Mouse (Mus musculus): ENCODE results near the gene Slc35f1. TPM values are rescaled to one million over a fixed set of nuclear protein-coding genes. Genes with fewer than 3 reads are reported as not detected.

Gene Slc35f1
- polyA plus RNA-seq, 1 experiment = 2.9 TPM

- no peak for DNase-seq
- H3K27me3 ChIP-seq (replicated peaks; ENCODE audit: control insufficient read depth, insufficient read depth, low read length) = no peaks in the 10 kb centered on the region
- no peaks in the 10 kb centered on the region for H3K4me1 ChIP-seq (ENCODE audit: control insufficient read depth, insufficient read depth, low read length)
- TF ChIP-seq POLR2A (IDR thresholded peaks at IDR 0.05; ENCODE audit: low read depth, low read length) (no peak), CTCF (conservative IDR thresholded peaks at IDR 0.05; ENCODE audit: insufficient read depth, insufficient read length, low read depth, low read length) (no peak)
- H3K27ac ChIP-seq (ENCODE audit: insufficient read depth, low read depth, low read length) = no peak overlapping the region
- 74% methylated on average over 2 of the region's 2 CpGs for WGBS
- no peaks in the 10 kb centered on the region for H3K36me3 ChIP-seq (ENCODE audit: control insufficient read depth, insufficient read depth, low read length)
- no peak overlapping the region for H3K4me3 ChIP-seq (ENCODE audit: insufficient read depth, low read depth, low read length)
These were observed 96.7 kb downstream of the Slc35f1 start for GRCm38 (mm10) chr10:52787075-52787474.

- DNase-seq = no peak
- Histone ChIP-seq H3K27me3 (replicated peaks; ENCODE audit: control insufficient read depth, insufficient read depth, low read length) (no peaks in the 10 kb centered on the region), H3K4me3 (ENCODE audit: insufficient read depth, low read depth, low read length) (no peak overlapping the region), H3K36me3 (ENCODE audit: control insufficient read depth, insufficient read depth, low read length) (no peaks in the 10 kb centered on the region), H3K27ac (ENCODE audit: insufficient read depth, low read depth, low read length) (no peak overlapping the region), H3K4me1 (ENCODE audit: control insufficient read depth, insufficient read depth, low read length) (no peaks in the 10 kb centered on the region)
- WGBS = 89% methylated on average over 6 of the region's 6 CpGs
- no peak for TF ChIP-seq CTCF (conservative IDR thresholded peaks at IDR 0.05; ENCODE audit: insufficient read depth, insufficient read length, low read depth, low read length)
- TF ChIP-seq POLR2A (IDR thresholded peaks at IDR 0.05; ENCODE audit: low read depth, low read length) = no peak
These were observed 101.2 kb downstream of the Slc35f1 start for GRCm38 (mm10) chr10:52791560-52791959.

GRCm38 (mm10) chr10:52797454-52797853, 107.1 kb downstream of the Slc35f1 start:
- Histone ChIP-seq H3K27me3 (replicated peaks; ENCODE audit: control insufficient read depth, insufficient read depth, low read length) (no peaks in the 10 kb centered on the region), H3K4me3 (ENCODE audit: insufficient read depth, low read depth, low read length) (no peak overlapping the region), H3K27ac (ENCODE audit: insufficient read depth, low read depth, low read length) (no peak overlapping the region), H3K36me3 (ENCODE audit: control insufficient read depth, insufficient read depth, low read length) (no peaks in the 10 kb centered on the region), H3K4me1 (ENCODE audit: control insufficient read depth, insufficient read depth, low read length) (no peaks in the 10 kb centered on the region)
- no peak for TF ChIP-seq CTCF (conservative IDR thresholded peaks at IDR 0.05; ENCODE audit: insufficient read depth, insufficient read length, low read depth, low read length)
- TF ChIP-seq POLR2A (IDR thresholded peaks at IDR 0.05; ENCODE audit: low read depth, low read length) = no peak
- DNase-seq = no peak
- WGBS = 79% methylated on average over 4 of the region's 4 CpGs

- no peak for TF ChIP-seq CTCF (conservative IDR thresholded peaks at IDR 0.05; ENCODE audit: insufficient read depth, insufficient read length, low read depth, low read length)
- no peak for TF ChIP-seq POLR2A (IDR thresholded peaks at IDR 0.05; ENCODE audit: low read depth, low read length)
- DNase-seq = no peak
- Histone ChIP-seq H3K36me3 (ENCODE audit: control insufficient read depth, insufficient read depth, low read length) (no peaks in the 10 kb centered on the region), H3K4me1 (ENCODE audit: control insufficient read depth, insufficient read depth, low read length) (no peaks in the 10 kb centered on the region), H3K4me3 (ENCODE audit: insufficient read depth, low read depth, low read length) (no peak overlapping the region), H3K27ac (ENCODE audit: insufficient read depth, low read depth, low read length) (no peak overlapping the region), H3K27me3 (replicated peaks; ENCODE audit: control insufficient read depth, insufficient read depth, low read length) (no peaks in the 10 kb centered on the region)
- 77% methylated on average over 2 of the region's 2 CpGs for WGBS
These were observed 117.5 kb downstream of the Slc35f1 start for GRCm38 (mm10) chr10:52807808-52808207.

GRCm38 (mm10) chr10:52812861-52813260, 122.5 kb downstream of the Slc35f1 start:
- no peak for TF ChIP-seq POLR2A (IDR thresholded peaks at IDR 0.05; ENCODE audit: low read depth, low read length)
- TF ChIP-seq CTCF (conservative IDR thresholded peaks at IDR 0.05; ENCODE audit: insufficient read depth, insufficient read length, low read depth, low read length) = no peak
- H3K4me1 ChIP-seq (ENCODE audit: control insufficient read depth, insufficient read depth, low read length) = no peaks in the 10 kb centered on the region
- WGBS = 91% methylated on average over 4 of the region's 4 CpGs

GRCm38 (mm10) chr10:52814358-52814757, 124.0 kb downstream of the Slc35f1 start:
- Histone ChIP-seq H3K27ac (ENCODE audit: insufficient read depth, low read depth, low read length) (no peak overlapping the region), H3K36me3 (ENCODE audit: control insufficient read depth, insufficient read depth, low read length) (no peaks in the 10 kb centered on the region), H3K4me1 (ENCODE audit: control insufficient read depth, insufficient read depth, low read length) (no peaks in the 10 kb centered on the region), H3K4me3 (ENCODE audit: insufficient read depth, low read depth, low read length) (no peak overlapping the region), H3K27me3 (replicated peaks; ENCODE audit: control insufficient read depth, insufficient read depth, low read length) (no peaks in the 10 kb centered on the region)
- DNase-seq = no peak
- no peak for TF ChIP-seq POLR2A (IDR thresholded peaks at IDR 0.05; ENCODE audit: low read depth, low read length)
- TF ChIP-seq CTCF (conservative IDR thresholded peaks at IDR 0.05; ENCODE audit: insufficient read depth, insufficient read length, low read depth, low read length) = no peak
- 94% methylated on average over 5 of the region's 5 CpGs for WGBS

More at GRCm38 (mm10) chr10:52812861-52813260, 122.5 kb downstream of the Slc35f1 start:
- no peak overlapping the region for H3K4me3 ChIP-seq (ENCODE audit: insufficient read depth, low read depth, low read length)
- H3K27ac ChIP-seq (ENCODE audit: insufficient read depth, low read depth, low read length) = no peak overlapping the region
- no peak for DNase-seq
- no peaks in the 10 kb centered on the region for H3K36me3 ChIP-seq (ENCODE audit: control insufficient read depth, insufficient read depth, low read length)
- H3K27me3 ChIP-seq (replicated peaks; ENCODE audit: control insufficient read depth, insufficient read depth, low read length) = no peaks in the 10 kb centered on the region

- Histone ChIP-seq H3K4me1 (ENCODE audit: control insufficient read depth, insufficient read depth, low read length) (no peaks in the 10 kb centered on the region), H3K4me3 (ENCODE audit: insufficient read depth, low read depth, low read length) (no peak overlapping the region), H3K36me3 (ENCODE audit: control insufficient read depth, insufficient read depth, low read length) (no peaks in the 10 kb centered on the region), H3K27me3 (replicated peaks; ENCODE audit: control insufficient read depth, insufficient read depth, low read length) (no peaks in the 10 kb centered on the region), H3K27ac (ENCODE audit: insufficient read depth, low read depth, low read length) (no peak overlapping the region)
- 91% methylated on average over 1 of the region's 1 CpGs for WGBS
- DNase-seq = no peak
- TF ChIP-seq POLR2A (IDR thresholded peaks at IDR 0.05; ENCODE audit: low read depth, low read length) (no peak), CTCF (conservative IDR thresholded peaks at IDR 0.05; ENCODE audit: insufficient read depth, insufficient read length, low read depth, low read length) (no peak)
These were observed 129.3 kb downstream of the Slc35f1 start for GRCm38 (mm10) chr10:52819661-52820060.
